Mouse (Mus musculus): ENCODE data around the gene Mafb.

DNA sequence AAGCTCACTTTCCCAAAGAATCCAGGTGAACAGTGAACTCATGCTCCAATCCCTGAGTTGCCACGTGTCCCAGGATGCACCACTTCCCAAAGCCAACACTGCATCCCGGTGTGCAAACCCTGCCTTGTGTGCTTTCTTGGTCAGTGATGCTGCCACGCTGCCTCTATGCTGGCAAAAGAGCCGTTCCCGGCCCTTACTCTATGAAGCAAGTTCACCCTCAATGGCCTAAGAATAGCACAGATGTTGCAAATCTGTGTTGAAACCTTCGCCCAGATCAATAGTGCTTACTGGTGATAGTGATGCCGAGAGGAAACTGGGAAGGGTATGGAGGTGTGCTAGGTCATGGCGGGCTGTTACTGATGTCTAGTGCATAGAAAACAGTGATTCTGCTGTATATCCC lies 48.3 kb upstream of the Mafb start:
- TF ChIP-seq MYOD1 (IDR thresholded peaks at IDR 0.05; ENCODE audit: control insufficient read depth in 1 of 3, insufficient read length in 2 of 3, low read depth in 2 of 3) (no peak), TCF3 (IDR thresholded peaks at IDR 0.05; ENCODE audit: insufficient read length, low read depth) (no peak), POLR2A (IDR thresholded peaks at IDR 0.05; ENCODE audit: insufficient read length, low read depth) (no peak), REST (IDR thresholded peaks at IDR 0.05; ENCODE audit: insufficient read depth, insufficient read length) (no peak), MAX (IDR thresholded peaks at IDR 0.05; ENCODE audit: low read depth) (no peak), CEBPB (IDR thresholded peaks at IDR 0.05; ENCODE audit: insufficient read depth, poor library complexity, severe bottlenecking) (no peak)

Data from myocyte (in vitro differentiated cells).